Mouse (Mus musculus): ENCODE results near the gene Psmb2.

Psmb2 gene

DNA sequence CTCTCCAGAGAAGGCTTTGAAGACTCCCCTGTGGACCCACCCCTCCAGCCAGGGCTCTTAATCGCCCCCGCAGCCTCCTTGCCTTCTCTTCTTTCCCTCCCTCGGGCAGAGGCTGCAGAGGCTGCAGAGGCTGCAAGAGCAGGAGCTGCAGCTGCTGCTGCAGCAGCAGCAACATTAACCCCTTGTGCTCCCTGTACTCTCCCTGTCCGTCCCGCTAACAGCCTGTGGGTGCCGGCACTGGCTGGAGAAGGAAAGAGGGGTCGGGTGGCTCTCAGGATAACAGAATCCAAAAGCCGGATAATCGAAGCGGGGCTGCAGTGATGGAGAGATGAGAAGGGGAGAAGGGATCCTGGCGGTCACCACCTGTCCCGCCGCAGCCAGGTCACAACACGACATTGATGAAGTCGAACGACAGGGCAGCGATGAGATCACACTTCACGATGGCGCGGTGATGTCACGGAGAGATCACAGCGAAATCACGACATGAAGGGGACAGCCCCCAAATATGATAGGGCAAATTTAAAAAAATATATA is 75.2 kb downstream of the Psmb2 start:
- DNase-seq (ENCODE audit: low spot score in 2 of 2) = peak in 1 of 2 experiments; percentile 18

DNA sequence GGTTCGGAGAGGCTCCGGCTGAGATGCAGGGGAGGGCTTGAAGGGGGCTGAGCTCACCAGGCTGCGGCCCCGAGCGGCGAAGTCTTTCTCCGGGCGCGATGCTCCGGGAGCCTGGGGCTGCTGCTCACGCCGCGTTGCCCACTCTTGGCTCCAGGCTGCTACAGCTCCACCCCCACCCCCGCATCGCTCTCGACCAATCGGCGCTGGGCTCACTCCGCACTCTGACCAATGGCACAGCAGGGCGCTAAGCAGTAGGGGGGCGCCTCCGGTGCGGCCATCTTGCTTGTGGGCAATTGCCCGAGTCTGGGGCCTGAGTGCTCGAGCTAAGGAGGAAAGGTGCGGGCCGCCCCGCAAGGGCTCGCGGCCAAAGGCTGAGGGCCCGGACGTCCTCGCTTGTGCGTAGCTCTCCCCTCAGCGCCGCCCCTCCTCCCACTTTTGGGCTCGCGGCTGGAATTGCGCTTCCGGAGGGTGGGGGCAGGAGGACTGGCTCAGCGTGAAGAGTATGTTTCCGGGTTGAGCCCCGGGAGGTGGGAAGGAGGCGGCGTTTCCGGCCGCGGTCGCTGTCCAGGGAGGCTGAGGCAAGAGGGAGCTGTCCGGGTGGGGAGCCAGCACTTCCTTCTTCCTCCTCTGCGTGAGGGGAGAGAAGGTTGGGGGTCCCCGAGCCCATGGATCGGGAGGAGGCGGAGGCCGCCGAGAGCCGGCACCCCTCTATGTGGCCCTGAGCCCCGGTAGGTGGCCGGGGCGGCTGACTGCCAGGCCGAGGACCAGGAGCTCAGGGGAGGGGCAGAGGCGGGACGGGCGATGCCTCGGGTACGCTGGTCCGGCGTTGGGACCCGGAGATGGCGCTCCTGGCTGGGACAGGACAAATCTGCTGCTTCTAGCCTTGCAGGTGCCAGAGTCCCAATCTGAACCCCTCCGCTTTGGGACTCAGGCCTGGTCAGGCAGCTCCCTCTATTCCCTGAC is 76.1 kb downstream of the Psmb2 start, which contains the start of the genes Ncdn and AU040320:
Gene Ncdn, minus strand, starts transcription at position 171 of the 963 bp plus-strand sequence.
Gene AU040320, plus strand, starts transcription at position 277 of the 963 bp plus-strand sequence.
- DNase-seq (ENCODE audit: low spot score in 2 of 2) = peak; percentile 95

DNA sequence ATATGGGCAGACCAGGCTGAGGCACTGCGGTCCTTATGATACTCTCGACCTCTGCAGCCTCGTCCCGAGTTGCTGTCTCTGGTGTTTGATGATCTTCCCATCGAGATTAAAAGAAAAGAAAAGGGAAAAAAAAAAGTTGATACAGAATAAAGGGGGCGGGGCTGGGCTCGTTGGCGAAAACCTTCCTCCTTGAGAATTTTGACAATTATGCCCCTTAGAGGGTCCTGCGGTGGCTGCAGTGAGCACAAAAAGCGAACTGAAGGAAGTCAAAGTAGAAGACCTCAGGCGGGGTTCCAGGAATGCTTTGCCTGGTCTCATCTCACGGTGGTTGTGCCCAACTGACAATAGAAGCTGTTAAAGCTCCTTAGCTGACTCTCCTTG is 76.8 kb downstream of the Psmb2 start:
- no peak for DNase-seq (ENCODE audit: low spot score in 2 of 2)

DNA sequence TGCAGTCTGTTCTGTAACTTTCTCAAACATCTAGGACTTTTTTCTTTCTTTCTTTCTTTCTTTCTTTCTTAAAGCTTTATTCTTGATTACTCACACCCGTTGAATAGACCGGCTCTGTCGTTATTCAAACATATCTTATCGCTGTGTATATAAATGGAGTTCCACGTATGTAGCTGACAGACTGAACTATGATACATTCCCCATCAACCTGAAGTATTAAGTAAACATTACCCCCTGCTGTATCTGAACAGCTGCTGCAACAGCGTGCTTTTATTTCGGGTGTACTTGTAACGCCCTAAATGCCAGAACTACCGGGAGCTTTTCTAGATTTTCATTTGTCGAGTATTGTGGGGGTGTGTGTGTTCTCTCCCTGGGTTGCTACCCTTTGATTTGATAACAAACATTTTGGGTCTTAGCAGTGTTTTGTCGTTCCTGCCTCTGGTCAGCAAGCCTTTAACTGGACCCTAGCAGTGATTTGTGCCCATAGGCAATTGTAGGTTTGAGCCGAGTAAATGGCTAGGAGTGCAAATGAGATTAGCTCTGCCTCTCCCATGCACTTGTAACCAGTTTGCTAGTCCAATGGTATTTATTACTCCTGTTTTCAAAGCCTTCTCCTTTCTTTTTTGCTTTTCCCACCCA is 77.4 kb downstream of the Psmb2 start:
- DNase-seq (ENCODE audit: low spot score in 2 of 2) = no peak

DNA sequence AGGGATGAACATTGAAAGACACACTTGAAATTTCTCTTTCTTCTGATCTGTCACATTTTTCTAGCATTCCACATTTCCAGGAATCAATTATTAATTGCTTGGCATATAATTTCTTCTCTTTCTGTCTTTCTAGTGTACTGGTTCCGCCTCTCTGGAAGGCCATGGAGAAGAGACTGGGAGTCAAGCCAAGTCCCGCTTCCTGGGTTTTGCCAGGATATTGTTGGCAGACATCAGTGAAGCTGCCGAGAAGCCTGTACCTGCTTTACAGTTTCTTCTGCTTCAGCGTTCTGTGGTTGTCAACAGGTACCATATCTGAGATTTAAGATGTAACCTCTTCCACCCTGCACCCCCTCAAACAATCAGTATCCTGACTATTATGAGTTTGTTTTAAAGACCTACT is 79.3 kb downstream of the Psmb2 start:
- no peak for DNase-seq (ENCODE audit: low spot score in 2 of 2)

DNA sequence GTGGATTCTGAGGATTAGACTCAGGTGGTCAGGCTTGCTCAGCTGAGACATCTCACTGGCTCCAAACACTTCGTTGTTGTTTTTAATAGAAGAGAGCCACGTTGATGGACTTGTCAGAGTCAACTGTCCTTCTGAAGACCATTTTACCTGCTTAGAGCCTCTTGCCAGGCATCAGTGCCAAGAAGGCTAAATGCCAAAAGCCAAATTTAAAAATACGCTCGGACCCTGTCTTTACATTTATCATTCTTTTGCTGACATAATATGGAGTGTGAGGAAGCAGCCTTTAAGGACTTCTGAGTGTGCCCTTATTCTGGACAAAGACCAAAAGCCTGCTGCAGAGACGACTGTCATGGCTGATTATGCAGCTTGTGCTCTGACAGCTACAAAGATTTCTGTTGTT is 80.9 kb downstream of the Psmb2 start:
- DNase-seq (ENCODE audit: low spot score in 2 of 2) = no peak
